14 mouse cellular contexts compared by ENCODE assay signal in the genomic region with DNA sequence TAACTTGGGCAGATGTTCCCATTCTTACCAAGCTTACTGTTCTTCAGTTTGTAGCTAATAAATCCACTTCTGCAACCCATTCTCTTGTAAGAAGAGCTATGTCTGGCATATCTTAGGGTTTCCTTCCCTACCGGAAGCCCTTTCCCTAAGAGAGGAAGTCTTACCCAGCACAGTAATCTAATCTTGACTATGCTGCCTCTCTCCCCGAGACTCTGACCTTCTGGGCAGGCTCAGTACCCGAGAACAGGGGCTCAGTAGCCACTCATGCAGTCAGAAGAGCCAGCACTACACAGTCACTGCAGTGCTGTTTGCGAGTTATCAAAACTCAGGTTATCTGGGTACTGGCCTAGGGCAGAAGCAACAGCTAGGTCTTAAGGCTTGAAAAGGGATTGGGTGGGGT. TPM values are rescaled to one million over a fixed set of nuclear protein-coding genes. Genes with fewer than 3 reads are reported as not detected.
"Had no signal": no experiment of that assay in that cellular context is flagged by ENCODE, and none has a peak within 500 bp of the region (broad histone marks: within the 10 kb centered on the region; RNA-seq: fewer than 3 reads in every experiment).

No protein-coding gene starts in this region.

- H3K27me3 ChIP-seq: limb, embryonic 12.5 days; liver, embryonic 15.5 days; midbrain, embryonic 12.5 days; neural tube, embryonic 13.5 days had no signal

- H3K27ac ChIP-seq: limb, embryonic 12.5 days; liver, embryonic 15.5 days; midbrain, embryonic 12.5 days; neural tube, embryonic 13.5 days had no signal

- H3K9me3 ChIP-seq: limb, embryonic 12.5 days; liver, embryonic 15.5 days; midbrain, embryonic 12.5 days; neural tube, embryonic 13.5 days had no signal

- H3K9ac ChIP-seq: limb, embryonic 12.5 days; liver, embryonic 15.5 days; lung, embryonic 14.5 days; midbrain, embryonic 12.5 days; neural tube, embryonic 13.5 days had no signal

- H3K4me3 ChIP-seq: limb, embryonic 12.5 days; liver, embryonic 15.5 days; midbrain, embryonic 12.5 days; neural tube, embryonic 13.5 days had no signal

- ATAC-seq: midbrain, embryonic 16.5 days had no signal

- H3K4me2 ChIP-seq: limb, embryonic 12.5 days; liver, embryonic 15.5 days; lung, embryonic 14.5 days; midbrain, embryonic 12.5 days; neural tube, embryonic 13.5 days had no signal

- H3K4me1 ChIP-seq: limb, embryonic 12.5 days; midbrain, embryonic 12.5 days; neural tube, embryonic 13.5 days had no signal

- DNase-seq: kidney, adult 11 months; kidney, postnatal 14 days; layer of hippocampus, adult 9-11 months; layer of hippocampus, postnatal 36 days; lung, embryonic 14.5 days; lung, postnatal 10 days; retina, postnatal 1 day; right cerebral cortex, postnatal 25 days had no signal

RNA-seq across cellular contexts. Expression of a gene that starts 50.3 kb away (rescaled TPM):
- polyA plus RNA-seq: lung, embryonic 14.5 days; small intestine, adult 2 months had no signal
